Mouse (Mus musculus): ENCODE measurements at regions not wholly inside any gene's neighbourhood (a gene's known extent, or its start where the extent isn't known, plus 50 kb on each side); places are given as distances from the start of the nearest gene placed in this dataset.

DNA sequence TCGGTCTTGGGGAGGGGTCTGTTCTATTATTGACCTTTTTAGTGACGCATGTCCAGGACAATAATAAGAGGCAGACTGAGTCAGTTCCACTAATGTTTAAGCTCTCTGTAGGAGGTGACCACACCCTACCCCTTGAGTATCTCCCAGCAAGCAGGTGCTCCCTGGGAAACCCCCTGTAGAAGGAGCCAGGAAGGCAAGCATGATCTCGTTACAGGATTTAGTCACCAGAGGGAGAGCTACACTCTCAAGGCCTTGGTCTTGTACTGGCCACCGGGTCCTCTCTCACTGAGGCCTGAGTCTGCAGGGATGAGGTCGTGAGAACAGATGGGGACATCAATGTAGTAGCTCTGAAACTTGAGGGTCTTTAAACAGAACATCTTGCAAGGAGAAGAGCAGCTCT lies 55.3 kb upstream of the Ccnd2 start:
- no peak for DNase-seq (ENCODE audit: low read depth in 2 of 2, low spot score in 2 of 2)

DNA sequence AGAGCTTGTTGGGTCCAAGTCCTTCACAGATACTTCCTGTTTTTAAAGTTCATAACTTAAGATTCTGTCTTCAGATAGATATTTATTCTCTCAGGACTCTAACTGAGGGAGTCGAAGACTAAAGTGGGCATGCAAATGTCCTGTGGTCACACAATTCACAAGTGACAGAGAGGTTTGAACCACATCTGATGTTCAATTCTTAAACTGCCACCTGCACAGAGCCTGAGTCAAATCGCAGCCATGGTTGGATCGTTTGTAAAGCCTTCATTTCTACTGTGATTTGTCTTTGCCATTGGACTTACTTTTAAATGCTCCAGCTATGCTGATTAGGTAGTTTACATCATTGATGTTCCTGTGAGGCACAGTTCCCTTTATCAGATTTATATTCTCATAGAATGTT lies 61.4 kb upstream of the Ccnd2 start:
- no peak for DNase-seq (ENCODE audit: low read depth in 2 of 2, low spot score in 2 of 2)

DNA sequence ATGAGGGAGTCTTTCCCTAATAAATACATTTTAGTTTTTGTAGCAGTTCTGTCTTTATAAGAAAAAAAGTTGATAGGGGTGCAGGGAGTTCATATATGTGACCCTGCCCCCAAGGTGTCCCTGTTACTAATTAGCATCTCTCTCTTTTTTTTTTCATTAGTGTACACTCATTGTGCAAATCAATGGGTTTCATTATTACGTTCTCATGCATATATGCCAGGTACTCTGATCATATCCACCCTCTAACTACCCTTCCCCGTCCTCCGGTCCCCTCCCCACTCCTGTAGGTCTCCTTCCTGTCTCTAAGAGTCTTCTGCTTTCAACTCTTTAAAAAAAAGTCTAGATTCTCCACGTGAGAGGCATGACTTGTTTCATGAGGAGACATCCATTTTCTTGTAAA lies 63.9 kb upstream of the Ccnd2 start:
- no peak for DNase-seq (ENCODE audit: low read depth in 2 of 2, low spot score in 2 of 2)

DNA sequence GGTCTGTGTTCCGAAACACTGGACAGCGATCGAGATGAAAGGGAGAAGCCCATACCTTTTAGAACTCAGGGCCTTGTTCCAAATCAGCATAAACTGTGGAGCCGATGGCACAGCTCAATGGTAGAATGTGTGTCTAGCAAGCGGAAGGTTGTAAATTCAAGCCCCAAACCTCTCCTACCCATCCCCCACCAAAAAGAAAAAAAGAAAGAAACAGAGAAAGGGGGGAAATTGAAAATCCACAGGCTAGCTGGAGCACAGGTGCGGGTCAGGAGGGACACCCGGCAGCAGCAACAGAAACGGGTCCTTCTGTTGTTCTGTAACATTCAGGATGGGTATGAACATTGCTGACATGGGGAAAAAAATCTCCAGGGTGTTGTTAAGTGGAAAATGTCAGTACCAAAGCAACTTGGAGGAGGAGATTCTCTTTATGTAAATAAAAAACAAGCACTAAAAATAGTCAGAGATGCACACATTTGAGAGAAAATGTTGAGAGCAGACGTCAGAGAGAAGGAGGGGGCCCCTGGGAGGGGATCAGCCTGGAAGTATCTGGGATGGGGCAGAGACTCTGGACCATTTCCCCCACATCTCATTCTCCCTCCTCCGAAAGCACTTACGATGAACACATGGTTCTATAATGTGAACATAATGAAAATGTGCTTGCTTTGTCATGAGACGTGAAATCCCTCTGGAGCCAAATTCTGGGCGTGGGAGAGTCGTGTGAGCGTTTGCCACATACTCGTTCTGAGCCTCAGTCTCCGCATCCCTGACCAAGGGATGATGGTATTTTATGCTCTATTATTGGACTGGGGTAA lies 66.8 kb upstream of the Ccnd2 start:
- DNase-seq (ENCODE audit: low read depth in 2 of 2, low spot score in 2 of 2): no peak

DNA sequence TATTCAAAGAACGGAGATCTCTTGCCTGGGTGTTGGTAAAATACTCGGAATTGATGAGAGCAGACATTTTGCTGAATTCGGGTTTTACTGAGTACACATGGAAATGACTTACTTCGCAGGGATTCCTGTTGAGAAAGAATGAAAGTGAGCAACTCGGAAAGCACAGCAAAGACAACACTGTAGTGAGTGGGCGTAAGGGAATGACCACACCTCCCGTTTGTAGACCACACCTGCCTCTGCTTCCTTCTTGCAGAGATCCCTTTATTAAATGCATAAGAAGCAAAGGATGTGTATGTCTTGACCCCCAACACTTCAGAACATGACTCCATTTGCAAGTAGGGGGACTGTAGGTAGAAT lies 67.4 kb upstream of the Ccnd2 start:
- no peak for DNase-seq (ENCODE audit: low read depth in 2 of 2, low spot score in 2 of 2)

DNA sequence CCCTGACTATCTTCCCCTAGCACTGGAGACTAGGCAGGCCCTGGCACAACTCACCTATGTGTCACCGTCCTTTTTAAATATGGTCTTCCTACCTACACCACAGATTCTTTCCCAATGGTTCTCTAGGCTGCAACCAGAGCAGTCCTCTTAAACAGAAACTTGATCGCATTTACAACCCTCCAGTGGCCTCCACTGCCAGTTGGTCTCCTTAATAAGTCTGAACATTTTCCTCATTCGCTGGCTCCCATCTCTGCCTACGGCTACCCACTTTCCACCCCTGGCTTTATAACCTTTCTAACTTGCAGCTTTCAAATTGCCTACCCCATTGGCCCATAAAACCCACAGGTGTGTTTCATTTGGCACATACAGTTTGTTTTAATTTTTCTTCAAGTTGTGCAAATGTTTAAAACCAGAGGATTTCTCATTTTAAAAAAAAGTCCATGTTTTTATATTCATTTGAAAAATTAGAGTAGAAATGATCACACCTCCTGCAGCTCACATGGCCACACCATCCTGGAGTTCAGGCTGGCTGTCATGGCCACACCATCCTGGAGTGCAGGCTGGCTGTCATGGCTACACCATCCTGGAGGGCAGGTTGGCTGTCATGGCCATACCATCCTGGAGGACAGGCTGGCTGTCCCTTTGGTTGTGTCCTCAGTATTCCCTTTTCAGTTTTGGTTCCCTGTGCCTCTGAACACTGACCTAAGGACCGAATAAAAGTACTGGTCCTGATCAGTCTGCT lies 74.4 kb upstream of the Ccnd2 start:
- no peak for DNase-seq (ENCODE audit: low read depth in 2 of 2, low spot score in 2 of 2)

DNA sequence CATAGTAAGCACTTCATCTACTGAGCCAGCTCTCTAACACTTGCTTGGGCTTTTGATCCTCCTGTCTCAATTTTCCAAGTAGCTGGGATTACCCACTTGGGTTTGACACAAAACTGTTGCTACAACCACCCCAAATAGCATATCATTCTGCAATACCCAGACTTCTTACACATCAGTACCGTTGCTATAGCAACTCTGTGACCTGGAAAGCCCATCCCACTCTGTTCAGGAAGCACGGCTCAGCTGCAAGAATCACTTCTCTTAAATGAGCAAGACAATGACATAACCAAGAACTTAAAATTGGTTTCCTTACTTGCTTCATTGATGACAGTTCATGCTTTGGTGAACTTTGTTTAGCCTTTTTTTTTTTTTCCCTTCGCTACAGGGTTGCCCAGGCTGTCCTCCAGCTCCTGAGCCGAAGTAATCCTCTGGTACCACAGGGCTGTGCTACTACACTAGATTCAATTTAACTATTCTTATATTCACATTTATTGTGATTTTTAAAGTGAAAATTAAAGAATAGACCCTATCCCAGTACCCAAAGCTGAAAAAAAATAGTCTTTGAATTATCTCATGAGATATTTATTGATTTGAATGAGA lies 84.6 kb upstream of the Ccnd2 start:
- DNase-seq (ENCODE audit: low read depth in 2 of 2, low spot score in 2 of 2): no peak

DNA sequence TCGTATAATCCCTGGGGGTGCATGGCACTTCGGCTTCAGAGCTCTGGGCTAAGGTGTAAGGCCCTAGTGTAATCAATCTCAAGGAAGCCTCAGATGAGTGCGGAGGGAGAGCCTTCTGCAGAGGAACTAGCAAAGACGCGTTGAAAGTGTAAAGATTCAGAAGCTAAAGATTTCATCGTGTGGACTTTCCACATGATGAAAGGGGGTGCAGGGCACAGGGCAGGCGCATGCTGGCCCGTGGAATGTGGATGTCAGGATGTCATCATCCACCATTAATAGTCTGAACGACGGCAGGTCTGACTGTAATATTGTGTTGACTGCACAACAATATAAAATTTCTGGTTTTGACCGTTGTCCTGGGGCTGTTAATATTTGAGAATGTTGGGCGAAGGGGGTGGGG lies 85.2 kb upstream of the Ccnd2 start:
- no peak for DNase-seq (ENCODE audit: low read depth in 2 of 2, low spot score in 2 of 2)

DNA sequence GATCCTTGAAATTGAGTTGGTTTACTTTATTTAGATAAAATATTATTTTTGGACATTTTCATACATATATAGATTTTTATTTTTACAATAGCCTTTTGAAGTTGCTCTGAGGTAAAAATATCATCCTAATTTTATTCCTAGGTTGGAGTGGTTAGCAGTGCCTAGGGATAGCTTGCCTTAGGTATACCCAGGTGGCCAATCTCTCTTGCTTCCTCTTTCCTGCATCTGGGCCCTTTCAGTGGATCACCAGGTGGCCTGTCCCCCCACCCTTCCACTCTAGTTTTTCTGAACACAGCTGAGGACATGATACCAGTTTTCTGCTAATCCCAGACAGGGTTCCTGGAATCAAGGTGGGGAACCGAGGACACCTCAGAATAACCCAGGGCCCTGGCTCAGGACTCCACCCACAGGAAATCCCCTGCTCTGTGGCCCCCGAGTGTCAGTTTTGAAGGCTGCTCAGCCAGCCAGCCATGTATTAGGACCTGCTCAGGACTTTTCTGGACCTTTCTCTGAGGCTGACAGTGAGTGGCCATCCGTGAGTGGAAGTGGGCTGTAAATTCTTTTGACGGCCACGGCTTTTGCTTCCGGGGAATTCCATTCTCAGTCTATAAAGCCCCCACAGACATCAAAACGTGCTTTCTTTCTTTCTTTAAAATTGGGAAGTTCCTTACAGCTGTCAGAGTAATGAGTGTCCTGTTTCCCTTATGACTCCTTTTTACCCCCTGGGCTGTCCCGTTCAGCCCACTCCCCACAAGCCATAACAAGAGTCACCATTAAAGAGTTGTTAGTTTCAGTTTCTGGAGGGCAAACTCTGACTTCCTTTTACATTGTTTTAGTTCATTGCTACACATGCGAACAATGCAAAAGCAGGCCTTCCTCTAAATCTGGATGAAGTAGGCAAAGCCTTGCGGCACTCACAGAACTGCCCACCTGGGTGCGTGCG lies 87.8 kb upstream of the Ccnd2 start:
- DNase-seq (ENCODE audit: low read depth in 2 of 2, low spot score in 2 of 2): peak; percentile 11 to 30

DNA sequence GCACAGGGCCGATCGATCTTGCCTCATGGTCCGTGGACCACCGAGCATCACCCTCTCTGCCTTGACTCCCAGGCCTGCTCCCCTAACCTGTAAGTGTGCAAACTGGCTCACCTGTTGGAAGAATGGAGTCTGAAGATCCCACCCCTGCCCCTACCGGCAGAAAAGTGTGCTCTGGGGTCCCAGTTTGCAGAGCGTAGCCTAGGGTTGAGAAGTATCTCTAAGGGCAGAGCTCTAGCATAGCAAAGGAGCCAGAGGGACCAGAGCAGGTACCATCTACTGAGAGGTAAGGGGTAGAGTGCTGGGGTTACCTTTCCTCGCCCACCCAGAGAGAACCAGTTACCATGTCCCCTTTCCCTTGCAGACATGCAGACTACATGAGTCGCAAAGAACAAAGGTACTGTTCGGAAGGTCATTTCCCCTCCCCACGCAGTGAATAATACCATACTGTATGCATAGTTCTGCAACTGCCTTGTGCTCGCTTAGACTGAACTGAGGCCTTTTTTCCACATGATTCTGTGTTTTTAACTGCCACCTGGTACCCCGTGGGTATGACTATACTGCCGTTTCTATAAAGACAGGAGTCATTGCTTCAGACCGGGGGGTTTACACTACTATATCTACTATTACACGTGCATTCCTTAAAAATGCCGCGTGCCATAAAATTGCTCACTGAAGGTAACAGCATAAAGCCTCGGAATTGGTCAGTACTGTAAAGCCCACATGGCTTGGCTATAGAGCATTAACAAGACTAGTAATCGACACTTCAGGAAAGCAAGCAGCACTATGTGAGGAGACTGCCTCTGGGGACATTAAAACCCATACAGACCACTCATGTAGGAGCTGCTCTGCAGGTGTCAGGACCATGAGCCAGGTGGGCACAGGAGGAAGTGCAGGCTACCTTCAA lies 88.7 kb upstream of the Ccnd2 start:
- DNase-seq (ENCODE audit: low read depth in 2 of 2, low spot score in 2 of 2): peak in 1 of 2 experiments; percentile 14

DNA sequence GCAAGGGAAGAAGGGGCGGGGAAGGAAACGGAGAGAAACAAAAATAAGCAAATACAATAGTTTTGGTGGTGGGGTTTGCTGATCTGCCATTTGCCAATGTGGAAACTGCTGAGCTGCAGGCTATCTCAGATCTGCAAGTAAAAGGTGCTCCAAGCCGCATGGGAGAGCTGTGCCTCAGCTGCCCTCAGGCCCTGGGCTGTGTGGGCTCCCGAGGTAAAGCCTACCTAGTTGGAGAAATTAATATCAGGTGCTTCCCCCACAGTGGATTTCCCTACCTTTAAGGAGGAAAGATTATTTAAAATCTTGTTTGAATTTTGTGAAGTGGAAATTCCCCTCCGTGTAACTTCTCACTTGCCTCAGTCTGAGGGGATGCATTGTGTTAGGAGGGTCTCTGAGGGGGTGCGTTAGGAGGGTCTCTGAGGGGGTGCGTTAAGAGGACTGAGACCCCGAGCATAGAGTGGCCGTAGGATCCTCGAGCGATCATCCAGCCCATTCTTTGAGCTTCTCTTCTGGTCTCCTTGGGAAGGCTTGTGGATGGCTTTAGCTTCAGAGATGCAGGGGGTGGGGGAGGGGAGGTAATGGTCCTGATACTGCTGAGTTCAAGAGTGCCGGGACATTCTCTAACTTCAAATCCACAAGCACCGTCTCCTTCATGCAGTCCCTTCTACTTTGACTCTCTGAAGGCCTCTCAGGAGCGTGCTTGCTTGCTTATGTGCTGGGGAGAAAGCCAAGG lies 89.9 kb upstream of the Ccnd2 start:
- no peak for DNase-seq (ENCODE audit: low read depth in 2 of 2, low spot score in 2 of 2)

DNA sequence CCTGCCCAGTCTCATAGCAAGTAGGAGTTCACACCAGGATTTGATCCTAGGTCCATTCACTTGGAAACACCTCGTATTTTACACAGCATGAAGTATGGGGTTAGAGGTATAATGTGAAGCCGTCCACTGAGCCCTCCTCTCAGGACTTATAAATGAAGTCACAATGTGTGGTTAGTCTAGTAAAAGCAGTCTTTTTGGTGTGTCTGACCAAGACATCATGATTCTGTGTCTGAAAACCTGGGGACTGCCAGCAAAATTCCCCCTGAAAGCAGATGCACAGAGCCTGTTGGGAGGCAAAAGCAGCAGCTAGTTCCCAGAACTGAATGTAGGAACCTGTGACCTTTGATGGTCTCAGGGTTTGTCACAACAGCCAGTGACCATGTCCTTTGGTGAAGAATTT lies 91.0 kb upstream of the Ccnd2 start:
- no peak for DNase-seq (ENCODE audit: low read depth in 2 of 2, low spot score in 2 of 2)

DNA sequence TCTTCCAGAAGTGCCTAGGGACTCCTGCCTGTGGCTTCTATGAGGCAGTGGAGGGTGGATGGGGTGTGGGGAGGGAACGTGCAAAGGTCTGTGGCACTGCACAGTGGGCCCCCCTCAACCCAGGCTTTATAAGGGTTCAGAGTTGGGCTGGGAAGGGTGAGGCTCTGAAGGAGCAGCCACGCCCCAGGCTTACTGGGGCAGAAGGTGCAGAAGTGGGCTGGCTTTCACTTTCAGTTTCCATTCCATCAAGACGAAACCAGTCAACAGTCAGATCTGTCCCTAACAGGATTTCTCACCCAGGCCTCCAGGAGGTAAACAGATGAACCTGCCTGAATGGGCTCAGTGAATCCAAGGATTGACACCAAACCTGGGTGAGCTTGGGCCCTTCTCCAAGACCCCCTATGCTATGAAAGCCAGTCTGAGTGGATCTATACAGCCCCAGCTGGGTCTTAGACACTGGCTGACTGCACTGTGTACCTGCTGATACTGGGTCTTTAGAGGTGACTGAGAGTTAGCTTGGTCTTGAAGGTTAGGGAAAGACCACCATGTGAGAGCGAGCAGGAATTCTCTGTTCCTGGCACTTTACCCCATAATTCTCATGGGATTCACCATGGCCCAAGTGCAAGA lies 93.9 kb upstream of the Ccnd2 start:
- DNase-seq (ENCODE audit: low read depth in 2 of 2, low spot score in 2 of 2): peak; percentile 52 to 61

DNA sequence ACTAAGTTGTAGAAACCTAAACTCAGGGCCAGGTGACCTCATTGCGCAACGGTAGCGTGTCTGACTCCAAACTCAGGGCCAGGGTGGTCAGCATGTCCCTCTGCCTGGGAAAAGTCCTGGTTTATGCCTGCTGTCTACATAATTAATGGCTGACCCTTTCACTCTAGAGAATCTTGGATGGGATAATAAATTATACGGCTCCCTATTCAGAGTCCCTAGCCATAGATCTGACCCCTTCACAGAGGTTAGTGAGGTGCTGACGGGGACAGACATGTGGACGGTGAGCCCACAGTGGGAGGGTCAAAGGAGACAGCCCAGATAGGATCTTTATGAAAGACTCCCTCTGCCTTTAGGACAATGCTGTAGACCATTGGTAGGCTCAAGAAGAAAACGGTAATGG lies 94.7 kb upstream of the Ccnd2 start:
- DNase-seq (ENCODE audit: low read depth in 2 of 2, low spot score in 2 of 2): no peak

DNA sequence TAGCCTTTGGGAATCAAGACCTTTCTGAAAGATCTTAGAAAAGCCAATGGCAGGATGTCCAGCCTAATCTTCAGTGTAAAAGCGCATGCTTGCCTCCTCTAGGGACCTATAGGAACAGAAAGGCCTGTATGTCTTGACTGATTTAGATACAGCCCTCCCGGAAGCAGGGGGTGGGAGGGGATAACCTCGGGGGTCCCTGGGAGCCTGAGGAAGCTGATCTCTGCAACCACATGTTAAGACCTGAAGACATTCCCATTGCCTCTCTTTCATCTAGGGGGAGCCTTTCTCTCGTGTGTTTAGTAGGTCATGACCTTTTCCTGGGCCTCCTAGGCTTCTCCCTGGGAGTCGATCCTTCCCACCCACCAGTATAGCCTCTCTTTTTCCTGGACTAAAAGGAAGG lies 95.3 kb upstream of the Ccnd2 start:
- no peak for DNase-seq (ENCODE audit: low read depth in 2 of 2, low spot score in 2 of 2)

DNA sequence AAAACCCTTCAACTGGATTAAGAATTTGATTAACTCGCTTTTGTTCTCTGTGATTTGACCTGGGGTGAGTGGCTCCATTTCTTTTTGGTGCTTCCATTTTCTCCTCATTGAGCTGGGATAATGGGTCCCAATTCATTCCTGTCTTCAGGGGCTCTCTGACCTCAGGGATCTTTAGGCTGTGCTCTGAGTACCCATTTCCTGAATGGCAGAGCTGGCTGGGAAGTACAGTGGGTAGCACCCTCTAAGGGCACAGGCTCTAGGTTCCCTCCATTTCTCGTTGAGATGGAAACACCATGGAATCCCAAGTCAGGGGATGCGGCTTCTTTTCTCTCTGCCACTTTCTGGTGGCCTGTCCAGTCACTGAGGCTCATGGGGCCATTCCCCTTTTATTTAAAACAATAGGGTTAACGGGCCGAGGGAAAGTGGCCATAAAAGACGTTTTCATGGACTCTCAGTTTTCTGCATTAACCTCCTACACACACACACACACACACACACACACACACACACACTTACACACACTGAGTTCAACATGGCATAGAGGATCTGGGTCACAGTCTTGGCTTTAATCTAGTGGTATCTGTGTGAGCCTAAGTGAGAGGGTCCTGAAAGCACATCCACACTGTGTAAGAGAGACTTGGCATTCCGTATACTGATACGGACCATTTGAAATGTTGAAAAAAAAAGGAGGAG lies 98.3 kb upstream of the Ccnd2 start:
- no peak for DNase-seq (ENCODE audit: low read depth in 2 of 2, low spot score in 2 of 2)

DNA sequence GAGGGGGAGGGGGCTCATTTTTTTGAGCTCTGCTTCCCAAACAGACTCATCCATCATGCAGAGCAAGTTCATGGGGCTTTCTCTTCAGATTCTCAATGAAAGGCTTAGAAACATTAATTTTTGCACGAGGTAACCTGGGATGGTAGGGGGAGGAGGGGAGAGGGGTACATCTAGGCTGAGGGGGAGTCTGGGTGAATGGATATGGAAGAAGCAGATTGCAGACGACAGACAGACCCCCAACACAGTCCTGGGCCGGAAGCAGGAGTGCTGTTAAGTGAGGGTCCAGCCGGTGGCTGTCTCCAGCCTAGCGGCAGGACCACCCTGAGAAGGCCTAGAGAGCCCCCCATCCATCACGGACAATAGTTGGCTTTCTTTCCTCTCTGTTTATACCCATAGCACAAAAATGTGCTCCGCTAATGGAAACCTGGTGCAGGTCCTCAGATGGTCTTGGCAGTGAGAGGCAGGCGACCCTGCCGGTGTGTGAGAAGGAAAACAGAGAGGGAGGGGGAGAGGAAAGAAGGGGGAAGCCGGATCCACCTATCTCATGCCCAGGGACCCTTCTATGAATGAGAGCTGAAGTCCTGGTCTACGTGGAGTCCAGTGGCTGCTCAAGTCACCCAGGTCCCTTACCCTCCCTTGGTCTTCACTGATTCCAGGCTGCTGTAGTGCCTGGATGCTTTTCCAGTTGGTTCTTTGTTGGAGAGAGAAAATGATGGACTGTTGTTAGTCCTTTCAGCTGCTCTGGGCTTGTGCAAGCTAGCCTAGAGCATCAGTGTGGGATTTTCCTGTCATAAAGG lies 99.1 kb upstream of the Ccnd2 start:
- no peak for DNase-seq (ENCODE audit: low read depth in 2 of 2, low spot score in 2 of 2)

DNA sequence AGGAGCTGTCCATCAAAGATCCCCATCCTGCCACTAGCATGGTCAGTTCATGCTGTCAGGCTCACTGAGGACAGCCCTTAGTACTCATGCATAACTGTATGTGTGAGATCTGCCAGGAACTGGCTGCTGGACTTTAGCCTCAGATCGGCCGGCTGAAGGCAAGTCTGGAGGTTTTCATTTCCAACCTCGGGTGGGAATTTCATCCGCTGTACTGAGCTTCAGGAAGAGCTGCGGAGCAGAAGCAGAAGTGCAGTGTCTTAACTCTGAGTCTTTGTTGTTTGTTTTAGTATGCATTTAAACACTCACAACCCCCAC lies 99.6 kb upstream of the Ccnd2 start:
- DNase-seq (ENCODE audit: low read depth in 2 of 2, low spot score in 2 of 2): no peak

Data from CD8-positive naive resting alpha-beta T cell, adult 2 months (primary cell).